Mouse (Mus musculus): Measurements from ENCODE around the gene Sfxn1.

DNA sequence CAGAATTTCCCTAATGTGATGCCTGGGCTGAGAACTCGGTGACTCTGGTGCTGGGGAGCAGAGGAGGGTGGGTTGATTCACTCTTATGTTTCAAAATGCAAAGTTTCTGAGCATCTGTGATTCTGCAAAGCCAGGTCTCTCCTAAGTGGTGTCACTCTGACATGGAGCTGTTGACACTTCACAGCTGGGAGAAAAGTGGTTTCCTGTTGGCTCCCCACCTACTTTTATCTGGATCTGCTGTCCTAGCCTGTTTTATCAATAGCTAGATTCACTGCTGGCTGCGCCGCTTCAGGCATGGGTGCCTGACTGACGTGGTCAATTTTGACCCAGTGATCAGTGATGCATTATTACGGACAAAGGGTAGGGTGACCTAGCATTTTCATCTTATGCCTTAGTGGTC lies 11.3 kb downstream of the Sfxn1 start:
- no peak for TF ChIP-seq CTCF (IDR thresholded peaks at IDR 0.05; ENCODE audit: borderline replicate concordance, insufficient read depth, low read length)
- no peak for TF ChIP-seq POLR2A (IDR thresholded peaks at IDR 0.05; ENCODE audit: low read depth, low read length)
